Comparison of ENCODE assay signal across 29 mouse cellular contexts in the genomic region with DNA sequence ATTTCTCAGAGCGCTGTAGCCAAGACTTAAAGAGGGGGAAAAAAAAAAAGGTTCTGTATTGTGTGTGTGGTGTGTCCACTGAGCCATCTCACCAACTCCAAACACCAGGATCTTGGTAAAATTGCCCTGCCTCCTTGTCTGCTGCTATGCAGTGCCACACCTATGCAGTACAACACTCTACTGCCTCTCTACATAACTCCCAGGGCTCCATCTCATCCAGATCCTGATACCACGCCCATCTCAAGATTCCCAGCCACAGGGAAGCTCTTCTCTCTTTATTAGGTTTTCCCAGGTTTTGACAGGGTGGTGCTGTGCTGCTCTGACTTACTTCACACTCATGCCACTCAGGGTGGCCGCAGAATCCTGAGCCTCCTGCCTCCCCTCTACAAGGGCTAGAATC. TPM values are rescaled to one million over a fixed set of nuclear protein-coding genes. Genes with fewer than 3 reads are reported as not detected.
A peak's percentile ranks its signal among the peaks of the same experiment; 100 is the strongest.
DNase-seq lines count a peak whose midpoint lies in the region; TF ChIP-seq lines count a peak whose summit lies in the region.
"Had no signal": no experiment of that assay in that cellular context is flagged by ENCODE, and none has a peak within 500 bp of the region (broad histone marks: within the 10 kb centered on the region; RNA-seq: fewer than 3 reads in every experiment).

No protein-coding gene starts in this region.

- no peaks in the 10 kb centered on the region for H3K27me3 ChIP-seq in testis, adult 2 months (ENCODE audit: control insufficient read depth, insufficient read depth, low read length)
- H3K27me3 ChIP-seq: forebrain, embryonic 13.5 days; forebrain, embryonic 15.5 days; Patski had no signal

- H3K4me3 ChIP-seq in lung, adult 2 months (replicated peaks; ENCODE audit: extremely low read depth, low read depth, low read length): no peak overlapping the region
- H3K4me3 ChIP-seq in testis, adult 2 months (ENCODE audit: control insufficient read depth, low read depth, low read length): no peak overlapping the region
- H3K4me3 ChIP-seq: embryonic facial prominence, embryonic 10.5 days; embryonic facial prominence, embryonic 12.5 days; forebrain, embryonic 13.5 days; forebrain, embryonic 15.5 days had no signal

- no peak for TF ChIP-seq POLR2A in lung, adult 2 months (IDR thresholded peaks at IDR 0.05; ENCODE audit: borderline replicate concordance, extremely low read depth, low read depth, low read length)
- no peak for TF ChIP-seq POLR2A in testis, adult 2 months (IDR thresholded peaks at IDR 0.05; ENCODE audit: control insufficient read depth, low read depth, low read length)

- DNase-seq in heart, adult 11 months: peak; percentile 71
- DNase-seq in heart, postnatal 4 days: no peak
- peak; percentile 38 for DNase-seq in lung, postnatal 25 days (ENCODE audit: low spot score)
- DNase-seq in lung, adult 2 months: no peak
- DNase-seq in testis, postnatal 14 days (ENCODE audit: low spot score): no peak
- no peak for DNase-seq in kidney, postnatal 25 days
- DNase-seq: adrenal gland, adult 8-10 months; adrenal gland, postnatal 14 days; adrenal gland, postnatal 36 days; B cell, adult 2 months; cerebellum, adult 11-12 months; cerebellum, adult 2 months; cerebellum, adult 9-10 months; cerebellum, postnatal 10 days; cerebellum, postnatal 25 days had no signal

- peak overlapping the region; percentile 15; the same call in 1 of the 2 replicates for H3K27ac ChIP-seq in testis, adult 2 months (ENCODE audit: control insufficient read depth, insufficient read depth, low read depth, low read length)
- H3K27ac ChIP-seq: embryonic facial prominence, embryonic 10.5 days; embryonic facial prominence, embryonic 12.5 days; forebrain, embryonic 13.5 days; forebrain, embryonic 15.5 days had no signal

- H3K4me1 ChIP-seq in lung, adult 2 months (ENCODE audit: control insufficient read depth, insufficient read depth, low read length): peaks cover 4% of the 10 kb centered on the region
- peaks cover 11% of the 10 kb centered on the region for H3K4me1 ChIP-seq in testis, adult 2 months (ENCODE audit: control insufficient read depth, insufficient read depth, low read length)

- no peaks in the 10 kb centered on the region for H3K36me3 ChIP-seq in testis, adult 2 months (ENCODE audit: control insufficient read depth, insufficient read depth, low read length)
- H3K36me3 ChIP-seq: embryonic facial prominence, embryonic 10.5 days; embryonic facial prominence, embryonic 12.5 days; forebrain, embryonic 15.5 days; G1E had no signal

- no peak for TF ChIP-seq CTCF in lung, adult 2 months (IDR thresholded peaks at IDR 0.05; ENCODE audit: insufficient read depth, low read length)
- no peak for TF ChIP-seq CTCF in testis, adult 2 months (IDR thresholded peaks at IDR 0.05; ENCODE audit: control insufficient read depth, insufficient read depth, insufficient replicate concordance, low read depth, low read length)

- 71% methylated on average over 3 of the region's 3 CpGs for WGBS in lung, adult 2 months

RNA-seq across cellular contexts. Expression of a gene that starts 3.5 kb away (rescaled TPM):
- 100 to 1,000 TPM; 276 to 285 TPM for total RNA-seq in heart, postnatal 4 days (2021)
- polyA plus RNA-seq in lung, adult 2 months (2012; rRNA removed): 67.9 and 124 TPM in 2 replicates
- polyA plus RNA-seq in testis, adult 2 months (2012; rRNA removed): 27.0 and 35.4 TPM in 2 replicates

RNA-seq across cellular contexts. Expression of a gene that starts 48.6 kb away (rescaled TPM):
- total RNA-seq in heart, postnatal 4 days (2021): not detected
- polyA plus RNA-seq in lung, adult 2 months (2012; rRNA removed): not detected in 2 replicates
- polyA plus RNA-seq in testis, adult 2 months (2012; rRNA removed): not detected in 2 replicates
- total RNA-seq: adrenal gland, adult 18-20 months; adrenal gland, adult 8-10 months; adrenal gland, postnatal 14 days; adrenal gland, postnatal 36 days; CH12.LX; G1E had no signal
- polyA plus RNA-seq: activated CD4-positive, CD25-positive, alpha-beta regulatory T cell, adult 4 months; CD4-positive, CD25-positive, alpha-beta regulatory T cell, adult 4 months; cerebellum, adult 2 months; cortical plate, adult 2 months; embryonic facial prominence, embryonic 10.5 days; embryonic facial prominence, embryonic 12.5 days; embryonic facial prominence, embryonic 14.5 days; forebrain, embryonic 11.5 days; forebrain, embryonic 13.5 days; forebrain, embryonic 15.5 days; G1E; Patski had no signal

Comparison
In these comparisons a context has a peak if more than half of its experiments do, and no peak if none do; other contexts are left out.
1. DNase-seq: peak in heart, adult 11 months (single experiment) and lung, postnatal 25 days (single experiment); none in heart, postnatal 4 days (single experiment), lung, adult 2 months (single experiment), testis, postnatal 14 days (single experiment) and kidney, postnatal 25 days (0 of 2).